Mouse (Mus musculus): ENCODE data around the gene Tex14.

- no peak for TF ChIP-seq POLR2A (IDR thresholded peaks at IDR 0.05; ENCODE audit: insufficient read depth, low read depth, low read length)
- TF ChIP-seq CTCF (IDR thresholded peaks at IDR 0.05): no peak
- no peak for TF ChIP-seq EP300 (IDR thresholded peaks at IDR 0.05; ENCODE audit: insufficient read depth, low read depth, low read length)
These were observed 36.8 kb upstream of the Tex14 start for GRCm38 (mm10) chr11:87367865-87368580.

Measured in heart, adult 2 months (tissue).